Mouse (Mus musculus) bone marrow macrophage, adult 2 months (primary cell): ENCODE results near the gene Arhgap1.

ENCODE experiments used
- CTCF ChIP-seq: IDR thresholded peaks from 2 replicates; pipeline ENCODE4 v1.5.1; 2012; ENCODE audit warnings: low read depth, mild to moderate bottlenecking, low read length, moderate library complexity
- POLR2A ChIP-seq: IDR thresholded peaks from 2 replicates; pipeline ENCODE4 v1.6.1; 2012; ENCODE audit warnings: mild to moderate bottlenecking, low read depth, low read length, borderline replicate concordance

- TF ChIP-seq CTCF (no peak), POLR2A (no peak)
Measured at GRCm38 (mm10) chr2:91644021-91644420, 5.6 kb upstream of the Arhgap1 start.
